Mouse (Mus musculus) liver, embryonic 15.5 days (tissue): Measurements from ENCODE around the gene Gtf3c1. TPM values are rescaled to one million over a fixed set of nuclear protein-coding genes. Genes with fewer than 3 reads are reported as not detected.
A peak's percentile ranks its signal among the peaks of the same experiment; 100 is the strongest.
"Not testable (repeated sequence)": the region's sequence is repeated elsewhere in the genome, so short reads cannot be mapped to it uniquely, and the experiment has no call there.

ENCODE experiments used
- ATAC-seq: fragments of 200-750 bp; cut with Nextera tagmentation; 2 replicates; pipeline ENCODE4 v1.8.0; 2017; ENCODE audit warnings: moderate number of reproducible peaks, mild to moderate bottlenecking, moderate library complexity; ENCODE audit not compliant: insufficient read depth
- H3K27ac ChIP-seq: fragments of 300-500 bp; sonication (generic); replicated peaks from 2 replicates; pipeline ENCODE4 v1.5.1; 2015; ENCODE audit warnings: mild to moderate bottlenecking, inconsistent platforms
- H3K27me3 ChIP-seq: fragments of 300-500 bp; sonication (generic); 2 replicates; pipeline ENCODE4 v1.6.1; 2015; ENCODE audit warnings: mild to moderate bottlenecking, inconsistent platforms
- H3K36me3 ChIP-seq: fragments of 300-500 bp; sonication (generic); replicated peaks from 2 replicates; pipeline ENCODE4 v1.6.1; 2015; ENCODE audit warnings: moderate library complexity, mild to moderate bottlenecking, inconsistent platforms
- H3K4me1 ChIP-seq: fragments of 300-500 bp; sonication (generic); replicated peaks from 2 replicates; pipeline ENCODE4 v1.6.1; 2015; ENCODE audit warnings: inconsistent platforms
- H3K4me2 ChIP-seq: fragments of 300-500 bp; sonication (generic); 2 replicates; pipeline ENCODE4 v1.6.1; 2015; ENCODE audit warnings: moderate library complexity, mild to moderate bottlenecking, inconsistent platforms
- H3K4me3 ChIP-seq: fragments of 300-500 bp; sonication (generic); replicated peaks from 2 replicates; pipeline ENCODE4 v1.5.1; 2015; ENCODE audit warnings: mild to moderate bottlenecking, inconsistent platforms
- H3K9ac ChIP-seq: fragments of 300-500 bp; sonication (generic); 2 replicates; pipeline ENCODE4 v1.6.1; 2015; ENCODE audit warnings: moderate library complexity, mild to moderate bottlenecking, inconsistent platforms
- H3K9me3 ChIP-seq: fragments of 300-500 bp; sonication (generic); replicated peaks from 2 replicates; pipeline ENCODE4 v1.6.1; 2016; ENCODE audit warnings: inconsistent platforms
- WGBS: fragments of 180-500 bp; shearing (Covaris S2); methylation state at CpG from one replicate; pipeline ENCODE4 v1.1.7; 2015; ENCODE audit warnings: mixed read lengths; ENCODE audit not compliant: insufficient replicate concordance; 5-methylcytosine and 5-hydroxymethylcytosine counted together
- polyA plus RNA-seq: library from polyadenylated mRNA; unstranded; fragments of >200 nt; fragmentation: Nextera tagmentation; extraction: Ambion mirVana; gene quantifications from 2 replicates; pipeline ENCODE4 v1.2.1, GENCODE M21; 2015

Gene Gtf3c1
- polyA plus RNA-seq, 1 experiment from 2014 or later: 8.0 TPM

GRCm38 (mm10) chr7:125733791-125734190, 26.2 kb upstream of the Gtf3c1 start:
- no peak for ATAC-seq
- Histone ChIP-seq H3K4me1 (no peaks in the 10 kb centered on the region), H3K27me3 (no peaks in the 10 kb centered on the region), H3K4me2 (no peak overlapping the region), H3K27ac (no peak overlapping the region), H3K9me3 (no peaks in the 10 kb centered on the region), H3K36me3 (no peaks in the 10 kb centered on the region), H3K4me3 (no peak overlapping the region), H3K9ac (no peak overlapping the region)
- WGBS: 77% methylated on average over 4 of the region's 4 CpGs

- ATAC-seq: 0 out of 2 replicates have a peak, but pooled peaks have one; percentile 31
- no peaks in the 10 kb centered on the region for H3K36me3 ChIP-seq
- no peaks in the 10 kb centered on the region for H3K27me3 ChIP-seq
- no peak overlapping the region for H3K4me2 ChIP-seq
- no peak overlapping the region for H3K27ac ChIP-seq
- no peaks in the 10 kb centered on the region for H3K4me1 ChIP-seq
- no peak overlapping the region for H3K9ac ChIP-seq
- no peak overlapping the region for H3K4me3 ChIP-seq
- H3K9me3 ChIP-seq: no peaks in the 10 kb centered on the region
Observed at GRCm38 (mm10) chr7:125731679-125732078, 24.1 kb upstream of the Gtf3c1 start.

- no peaks in the 10 kb centered on the region for H3K27me3 ChIP-seq
- H3K4me1 ChIP-seq: no peaks in the 10 kb centered on the region
- no peak overlapping the region for H3K9ac ChIP-seq
- 51% methylated on average over 5 of the region's 5 CpGs for WGBS
- no peaks in the 10 kb centered on the region for H3K9me3 ChIP-seq
- H3K36me3 ChIP-seq: no peaks in the 10 kb centered on the region
- H3K4me3 ChIP-seq: no peak overlapping the region
- no peak overlapping the region for H3K27ac ChIP-seq
- no peak for ATAC-seq
- H3K4me2 ChIP-seq: no peak overlapping the region
Observed at GRCm38 (mm10) chr7:125723189-125723972, 15.8 kb upstream of the Gtf3c1 start.

- no peak overlapping the region for H3K9ac ChIP-seq
- no peak overlapping the region for H3K27ac ChIP-seq
- no peaks in the 10 kb centered on the region for H3K9me3 ChIP-seq
- no peak for ATAC-seq
- no peak overlapping the region for H3K4me3 ChIP-seq
- H3K4me2 ChIP-seq: no peak overlapping the region
- H3K36me3 ChIP-seq: no peaks in the 10 kb centered on the region
- no peaks in the 10 kb centered on the region for H3K27me3 ChIP-seq
- H3K4me1 ChIP-seq: no peaks in the 10 kb centered on the region
Observed at GRCm38 (mm10) chr7:125722127-125722526, 14.5 kb upstream of the Gtf3c1 start.

GRCm38 (mm10) chr7:125721033-125721432, 13.5 kb upstream of the Gtf3c1 start:
- H3K4me2 ChIP-seq: no peak overlapping the region
- H3K4me1 ChIP-seq: no peaks in the 10 kb centered on the region
- H3K4me3 ChIP-seq: no peak overlapping the region
- H3K36me3 ChIP-seq: no peaks in the 10 kb centered on the region
- no peaks in the 10 kb centered on the region for H3K9me3 ChIP-seq
- no peak overlapping the region for H3K9ac ChIP-seq
- H3K27me3 ChIP-seq: no peaks in the 10 kb centered on the region
- ATAC-seq: no peak
- no peak overlapping the region for H3K27ac ChIP-seq
- WGBS: 61% methylated on average over 4 of the region's 4 CpGs

GRCm38 (mm10) chr7:125720370-125720769, 12.8 kb upstream of the Gtf3c1 start:
- no peaks in the 10 kb centered on the region for H3K27me3 ChIP-seq
- no peak for ATAC-seq
- no peak overlapping the region for H3K9ac ChIP-seq
- H3K36me3 ChIP-seq: no peaks in the 10 kb centered on the region
- no peak overlapping the region for H3K27ac ChIP-seq
- WGBS: 64% methylated on average over 5 of the region's 5 CpGs
- H3K4me3 ChIP-seq: no peak overlapping the region
- no peaks in the 10 kb centered on the region for H3K9me3 ChIP-seq
- H3K4me2 ChIP-seq: no peak overlapping the region
- no peaks in the 10 kb centered on the region for H3K4me1 ChIP-seq

GRCm38 (mm10) chr7:125717612-125718011, 10.0 kb upstream of the Gtf3c1 start:
- no peaks in the 10 kb centered on the region for H3K36me3 ChIP-seq
- no peak for ATAC-seq
- no peaks in the 10 kb centered on the region for H3K27me3 ChIP-seq
- H3K4me3 ChIP-seq: no peak overlapping the region
- H3K4me2 ChIP-seq: no peak overlapping the region
- H3K9me3 ChIP-seq: no peaks in the 10 kb centered on the region
- H3K9ac ChIP-seq: no peak overlapping the region
- no peaks in the 10 kb centered on the region for H3K4me1 ChIP-seq
- H3K27ac ChIP-seq: no peak overlapping the region

- no peak overlapping the region for H3K4me2 ChIP-seq
- WGBS: 39% methylated on average over 2 of the region's 2 CpGs
- no peak overlapping the region for H3K9ac ChIP-seq
- H3K27me3 ChIP-seq: no peaks in the 10 kb centered on the region
- ATAC-seq: no peak
- H3K36me3 ChIP-seq: no peaks in the 10 kb centered on the region
- H3K9me3 ChIP-seq: no peaks in the 10 kb centered on the region
- no peak overlapping the region for H3K4me3 ChIP-seq
- H3K27ac ChIP-seq: no peak overlapping the region
- no peaks in the 10 kb centered on the region for H3K4me1 ChIP-seq
Observed at GRCm38 (mm10) chr7:125716724-125717123, 9.1 kb upstream of the Gtf3c1 start.

- Histone ChIP-seq H3K4me2 (no peak overlapping the region), H3K9me3 (no peaks in the 10 kb centered on the region), H3K4me1 (no peaks in the 10 kb centered on the region), H3K4me3 (no peak overlapping the region), H3K27me3 (no peaks in the 10 kb centered on the region), H3K9ac (no peak overlapping the region), H3K36me3 (no peaks in the 10 kb centered on the region), H3K27ac (no peak overlapping the region)
- no peak for ATAC-seq
- WGBS: 57% methylated on average over 3 of the region's 3 CpGs
Observed at GRCm38 (mm10) chr7:125714803-125715202, 7.2 kb upstream of the Gtf3c1 start.

- H3K4me3 ChIP-seq, H3K4me2 ChIP-seq, ATAC-seq, H3K27ac ChIP-seq, H3K9ac ChIP-seq, H3K27me3 ChIP-seq, H3K36me3 ChIP-seq, H3K4me1 ChIP-seq, H3K9me3 ChIP-seq: not testable (repeated sequence)
- WGBS: 64% methylated on average over 7 of the region's 7 CpGs
Observed at GRCm38 (mm10) chr7:125713542-125714055, 6.0 kb upstream of the Gtf3c1 start.

GRCm38 (mm10) chr7:125708100-125708499, 520 bp upstream of the Gtf3c1 start:
- Histone ChIP-seq H3K27me3 (no peaks in the 10 kb centered on the region), H3K9ac (peak overlapping the region; percentile 71), H3K9me3 (no peaks in the 10 kb centered on the region), H3K36me3 (peaks cover 14% of the 10 kb centered on the region), H3K4me1 (peaks cover 41% of the 10 kb centered on the region), H3K4me2 (peak overlapping the region; percentile 92), H3K4me3 (peak overlapping the region; percentile 76), H3K27ac (peak overlapping the region; percentile 43)
- under 1% methylated on average over 15 of the region's 15 CpGs for WGBS
- ATAC-seq: no peak

GRCm38 (mm10) chr7:125707186-125707585, 394 bp downstream of the Gtf3c1 start:
- H3K4me2 ChIP-seq: peak overlapping the region; percentile 92
- H3K4me3 ChIP-seq: peak overlapping the region; percentile 76
- WGBS: under 1% methylated on average over 24 of the region's 24 CpGs
- no peaks in the 10 kb centered on the region for H3K27me3 ChIP-seq
- H3K36me3 ChIP-seq: peaks cover 23% of the 10 kb centered on the region
- H3K9ac ChIP-seq: peak overlapping the region; percentile 82
- peaks cover 41% of the 10 kb centered on the region for H3K4me1 ChIP-seq
- no peaks in the 10 kb centered on the region for H3K9me3 ChIP-seq
- ATAC-seq: peak; percentile 80
- H3K27ac ChIP-seq: peak overlapping the region; percentile 87
